Mouse (Mus musculus) forebrain, postnatal 0 days (tissue): ENCODE measurements at regions not wholly inside any gene's neighbourhood (a gene's known extent, or its start where the extent isn't known, plus 50 kb on each side); places are given as distances from the start of the nearest gene placed in this dataset.
A peak's percentile ranks its signal among the peaks of the same experiment; 100 is the strongest.

Experiments
- ATAC-seq: fragments of 200-750 bp; cut with Nextera tagmentation; 2 replicates; pipeline ENCODE4 v1.8.0; 2017; ENCODE audit warnings: mild to moderate bottlenecking, moderate library complexity
- DNase-seq: peaks from one replicate; pipeline ENCODE4 v3.0.0-alpha.2; 2015
- H3K27ac ChIP-seq: fragments of 300-500 bp; sonication (generic); 2 replicates; pipeline ENCODE4 v1.5.1; 2014; ENCODE audit warnings: low read depth, mild to moderate bottlenecking, antibody characterized with exemption, low read length, moderate library complexity, mixed read lengths
- H3K27me3 ChIP-seq: fragments of 300-500 bp; sonication (generic); 2 replicates; pipeline ENCODE4 v1.6.1; 2014; ENCODE audit warnings: mild to moderate bottlenecking, low read length, mixed read lengths; ENCODE audit not compliant: insufficient read depth
- H3K36me3 ChIP-seq: fragments of 300-500 bp; sonication (generic); 2 replicates; pipeline ENCODE4 v1.6.1; 2014; ENCODE audit warnings: mild to moderate bottlenecking, moderate library complexity; ENCODE audit not compliant: insufficient read depth
- H3K4me1 ChIP-seq: fragments of 300-500 bp; sonication (generic); 2 replicates; pipeline ENCODE4 v1.6.1; 2014; ENCODE audit warnings: antibody characterized with exemption; ENCODE audit not compliant: insufficient read depth
- H3K4me2 ChIP-seq: fragments of 300-500 bp; sonication (generic); 2 replicates; pipeline ENCODE4 v1.6.1; 2014; ENCODE audit warnings: low read depth, mild to moderate bottlenecking, moderate library complexity
- H3K4me3 ChIP-seq: fragments of 300-500 bp; sonication (generic); 2 replicates; pipeline ENCODE4 v1.5.1; 2014; ENCODE audit warnings: low read depth, low read length, mixed read lengths
- H3K9ac ChIP-seq: fragments of 300-500 bp; sonication (generic); 2 replicates; pipeline ENCODE4 v1.6.1; 2014; ENCODE audit warnings: mild to moderate bottlenecking
- H3K9me3 ChIP-seq: fragments of 300-500 bp; sonication (generic); 2 replicates; pipeline ENCODE4 v1.6.1; 2016; ENCODE audit warnings: low read length
- CTCF ChIP-seq: sonication (generic); IDR thresholded peaks from 2 replicates; pipeline ENCODE4 v1.5.1; 2016; ENCODE audit warnings: antibody characterized with exemption, control low read depth, low read depth
- WGBS: fragments of 180-500 bp; shearing (Covaris S2); extraction: QIAGEN DNeasy Blood & Tissue Kit; methylation state at CpG from one replicate; pipeline ENCODE4 v1.1.7; 2014; 5-methylcytosine and 5-hydroxymethylcytosine counted together

- H3K36me3 ChIP-seq = no peaks in the 10 kb centered on the region
- H3K9me3 ChIP-seq = no peaks in the 10 kb centered on the region
- H3K4me2 ChIP-seq = no peak overlapping the region
- ATAC-seq = 0 out of 2 replicates have a peak, but pooled peaks have one; percentile 32
- no peak for DNase-seq
- TF ChIP-seq CTCF = no peak
- H3K4me1 ChIP-seq = 0 out of 2 replicates have a peak, but pooled peaks cover 3% of the 10 kb centered on the region
- H3K4me3 ChIP-seq = no peak overlapping the region
- H3K9ac ChIP-seq = no peak overlapping the region
- 77% methylated on average over 15 of the region's 15 CpGs for WGBS
- no peak overlapping the region for H3K27ac ChIP-seq
- H3K27me3 ChIP-seq = no peaks in the 10 kb centered on the region
These were observed 65.3 kb downstream of the Med10 start for GRCm38 (mm10) chr13:69867296-69868065.

- Histone ChIP-seq H3K4me2 (no peak overlapping the region), H3K4me3 (no peak overlapping the region), H3K9ac (no peak overlapping the region), H3K4me1 (no peaks in the 10 kb centered on the region), H3K27me3 (no peaks in the 10 kb centered on the region), H3K27ac (no peak overlapping the region), H3K9me3 (no peaks in the 10 kb centered on the region), H3K36me3 (no peaks in the 10 kb centered on the region)
- no peak for TF ChIP-seq CTCF
- DNase-seq (no peak), ATAC-seq (no peak)
- 28% methylated on average over 5 of the region's 5 CpGs for WGBS
These were observed 94.3 kb downstream of the Med10 start for GRCm38 (mm10) chr13:69896536-69896935.

GRCm38 (mm10) chr13:69901139-69901538 lies 98.9 kb downstream of the Med10 start:
- no peak overlapping the region for H3K4me3 ChIP-seq
- ATAC-seq (peak; percentile 82), DNase-seq (no peak)
- H3K9ac ChIP-seq = no peak overlapping the region
- H3K4me2 ChIP-seq = no peak overlapping the region
- H3K9me3 ChIP-seq = no peaks in the 10 kb centered on the region
- no peak overlapping the region for H3K27ac ChIP-seq
- H3K4me1 ChIP-seq = no peaks in the 10 kb centered on the region
- no peaks in the 10 kb centered on the region for H3K27me3 ChIP-seq
- no peaks in the 10 kb centered on the region for H3K36me3 ChIP-seq
- no peak for TF ChIP-seq CTCF

- H3K4me2 ChIP-seq = no peak overlapping the region
- H3K9me3 ChIP-seq = no peaks in the 10 kb centered on the region
- no peak overlapping the region for H3K4me3 ChIP-seq
- WGBS = 84% methylated on average over 15 of the region's 15 CpGs
- no peaks in the 10 kb centered on the region for H3K36me3 ChIP-seq
- no peak overlapping the region for H3K27ac ChIP-seq
- TF ChIP-seq CTCF = no peak
- no peaks in the 10 kb centered on the region for H3K4me1 ChIP-seq
- ATAC-seq (no peak), DNase-seq (no peak)
- H3K27me3 ChIP-seq = no peaks in the 10 kb centered on the region
- H3K9ac ChIP-seq = no peak overlapping the region
These were observed 104.8 kb downstream of the Med10 start for GRCm38 (mm10) chr13:69906802-69907537.

- ATAC-seq (peak; percentile 85; the same call in 1 of the 2 replicates), DNase-seq (no peak)
- no peak for TF ChIP-seq CTCF
- Histone ChIP-seq H3K4me2 (no peak overlapping the region), H3K9ac (no peak overlapping the region), H3K36me3 (no peaks in the 10 kb centered on the region), H3K27ac (no peak overlapping the region), H3K4me3 (no peak overlapping the region), H3K4me1 (no peaks in the 10 kb centered on the region), H3K27me3 (no peaks in the 10 kb centered on the region), H3K9me3 (no peaks in the 10 kb centered on the region)
- 70% methylated on average over 3 of the region's 3 CpGs for WGBS
These were observed 113.6 kb downstream of the Med10 start for GRCm38 (mm10) chr13:69915796-69916195.

- H3K4me2 ChIP-seq = peak overlapping the region; percentile 35
- H3K9me3 ChIP-seq = no peaks in the 10 kb centered on the region
- no peak overlapping the region for H3K4me3 ChIP-seq
- H3K27ac ChIP-seq = peak overlapping the region; percentile 71
- ATAC-seq (peak; percentile 30), DNase-seq (no peak)
- 26% methylated on average over 9 of the region's 9 CpGs for whole genome bisulfite sequencing
- peaks cover 20% of the 10 kb centered on the region for H3K4me1 ChIP-seq
- no peaks in the 10 kb centered on the region for H3K36me3 ChIP-seq
- H3K27me3 ChIP-seq = no peaks in the 10 kb centered on the region
- TF ChIP-seq CTCF = 0 out of 2 replicates have a peak, but pooled peaks have one; percentile 2
- no peak overlapping the region for H3K9ac ChIP-seq
These were observed 130.7 kb downstream of the Med10 start for GRCm38 (mm10) chr13:69932695-69933550.

- DNase-seq (peak; percentile 91), ATAC-seq (peak; percentile 95)
- TF ChIP-seq CTCF = 0 out of 2 replicates have a peak, but pooled peaks have one; percentile 0
- Histone ChIP-seq H3K4me3 (no peak overlapping the region), H3K27ac (peak overlapping the region; percentile 71), H3K36me3 (no peaks in the 10 kb centered on the region), H3K9ac (no peak overlapping the region), H3K27me3 (no peaks in the 10 kb centered on the region), H3K9me3 (no peaks in the 10 kb centered on the region), H3K4me1 (peaks cover 20% of the 10 kb centered on the region), H3K4me2 (peak overlapping the region; percentile 35)
- 10% methylated on average over 6 of the region's 6 CpGs for WGBS
These were observed 131.3 kb downstream of the Med10 start for GRCm38 (mm10) chr13:69933551-69933845.
